Mouse (Mus musculus) NIH3T3 (cell line): ENCODE data around the gene Lpxn.

ENCODE experiments used
- DNase-seq: peaks from one replicate; pipeline ENCODE4 v3.0.0-alpha.2; 2012; ENCODE audit warnings: low read depth

Lpxn gene

DNA sequence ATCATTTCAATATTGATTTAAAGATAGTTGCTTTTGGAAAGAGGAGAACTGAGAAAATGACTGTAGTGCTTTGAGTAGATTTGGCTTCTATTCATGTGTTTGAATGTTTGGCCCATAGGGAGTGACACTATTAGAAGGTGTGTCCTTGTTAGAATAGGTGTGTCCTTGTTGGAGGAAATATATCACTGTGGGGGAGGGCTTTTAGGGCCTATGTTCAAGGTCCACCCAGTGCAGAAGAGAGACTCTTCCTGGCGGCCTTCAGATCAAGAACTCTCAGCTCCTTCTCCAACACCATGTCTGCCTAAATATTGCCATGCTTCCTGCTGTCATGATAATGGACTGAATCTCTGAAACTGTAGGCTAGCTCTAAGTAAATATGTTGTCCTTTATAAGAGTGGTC is 8.2 kb downstream of the Lpxn start:
- DNase-seq: no peak

DNA sequence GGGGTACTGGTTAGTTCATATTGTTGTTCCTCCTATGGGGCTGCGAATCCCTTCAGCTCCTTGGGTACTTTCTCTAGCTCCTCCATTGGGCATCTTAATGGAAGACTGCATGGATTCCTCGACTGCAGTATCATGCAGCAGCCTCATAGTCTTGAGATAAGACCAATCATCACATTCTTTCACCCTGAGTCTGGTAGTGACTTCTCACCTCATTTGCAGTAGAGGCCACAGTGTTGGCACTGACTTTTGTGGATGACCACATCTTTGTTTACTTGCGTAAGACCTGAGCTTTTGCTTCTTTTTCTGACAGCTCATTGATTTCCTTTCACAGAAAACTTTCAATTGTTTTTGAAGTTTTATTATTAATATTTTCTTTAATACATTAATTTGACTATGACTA is 9.7 kb downstream of the Lpxn start:
- DNase-seq: peak; percentile 74

DNA sequence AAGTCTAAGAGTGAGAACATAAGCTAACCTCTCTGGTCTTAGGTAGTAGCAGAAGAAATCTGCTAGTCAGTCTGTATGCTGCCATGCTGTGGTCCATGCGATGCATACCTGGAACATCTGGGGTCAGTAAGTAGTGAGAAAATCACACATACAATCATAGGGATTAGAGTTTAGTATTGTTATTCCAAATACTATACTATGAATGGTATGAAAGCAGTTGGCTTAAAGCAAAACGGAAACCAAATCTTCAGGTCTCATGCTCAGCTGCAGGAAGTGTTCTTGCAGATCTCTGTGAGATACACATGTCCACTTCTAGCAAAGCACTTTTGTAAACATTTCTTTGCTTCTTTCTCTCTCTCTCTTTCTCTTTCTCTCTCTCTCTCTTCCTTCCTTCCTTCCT is 10.2 kb downstream of the Lpxn start:
- DNase-seq: no peak

DNA sequence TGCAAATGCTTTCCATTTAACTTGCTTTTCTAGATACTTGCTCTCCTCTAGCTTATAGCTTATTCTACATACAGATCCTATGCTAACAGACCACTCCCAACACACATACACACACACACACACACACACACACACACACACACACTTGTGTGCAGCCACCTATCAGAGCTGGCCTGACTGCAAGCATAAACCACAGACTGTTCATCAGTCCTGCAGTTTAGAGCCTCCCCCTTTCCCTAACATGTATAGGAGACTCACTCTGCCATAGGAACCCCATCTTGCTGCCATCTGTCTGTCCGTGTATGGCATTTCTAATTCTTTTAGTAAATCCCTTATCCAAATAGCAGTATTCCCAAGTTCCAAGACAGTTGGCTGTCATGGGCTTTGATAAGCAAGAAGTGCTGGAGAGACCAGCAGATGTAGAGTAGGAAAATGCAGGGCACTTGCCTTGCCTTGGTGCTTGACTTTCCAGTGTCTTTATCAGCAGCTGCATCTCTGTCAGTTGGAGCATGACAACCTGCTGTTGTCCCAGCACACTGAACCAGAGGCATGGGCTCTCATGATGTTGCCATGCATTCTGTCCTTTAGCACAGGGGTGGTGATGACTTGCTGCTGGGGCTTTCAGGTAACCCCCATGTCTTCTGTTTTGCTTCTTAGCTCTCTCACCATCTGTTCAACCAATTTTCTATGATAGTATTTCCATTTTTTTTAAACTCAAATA is 16.8 kb downstream of the Lpxn start:
- DNase-seq: no peak

DNA sequence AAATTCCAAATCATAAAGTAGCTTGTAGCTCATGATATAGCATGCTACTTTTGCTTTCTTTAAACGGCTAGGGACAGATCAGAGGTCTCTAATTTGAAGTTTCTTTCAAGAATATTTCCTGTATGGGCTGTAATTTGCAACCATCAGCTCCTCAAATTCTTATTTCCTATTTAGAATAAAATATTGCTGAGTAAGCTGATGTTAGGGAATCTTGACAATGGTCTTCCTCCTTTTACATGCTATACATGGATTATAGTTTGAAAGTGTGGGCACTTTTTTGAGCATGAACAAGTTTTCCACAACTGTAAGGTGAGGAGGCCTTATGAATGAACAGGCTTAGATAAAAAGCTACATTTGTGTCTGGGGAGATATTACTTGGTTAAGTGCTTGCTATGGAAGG is 17.9 kb downstream of the Lpxn start:
- no peak for DNase-seq

DNA sequence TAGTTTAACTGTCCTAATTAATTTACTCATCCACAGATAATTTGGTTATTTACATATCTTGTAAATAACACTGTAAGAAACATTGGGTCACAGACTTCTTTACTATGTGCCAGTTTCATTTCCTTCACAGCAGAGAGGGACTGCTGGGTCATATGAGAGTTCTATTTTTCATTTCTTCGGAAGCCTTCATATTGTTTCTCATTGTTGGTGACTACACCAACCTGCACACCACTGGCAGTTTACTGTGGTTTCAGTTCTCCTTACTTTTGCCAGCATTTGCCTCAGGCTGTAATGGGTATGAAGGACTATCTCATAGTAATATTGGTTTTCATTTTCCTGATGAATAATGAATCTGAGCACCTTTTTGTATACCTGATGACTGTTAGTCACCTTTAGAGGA is 22.5 kb downstream of the Lpxn start:
- no peak for DNase-seq

DNA sequence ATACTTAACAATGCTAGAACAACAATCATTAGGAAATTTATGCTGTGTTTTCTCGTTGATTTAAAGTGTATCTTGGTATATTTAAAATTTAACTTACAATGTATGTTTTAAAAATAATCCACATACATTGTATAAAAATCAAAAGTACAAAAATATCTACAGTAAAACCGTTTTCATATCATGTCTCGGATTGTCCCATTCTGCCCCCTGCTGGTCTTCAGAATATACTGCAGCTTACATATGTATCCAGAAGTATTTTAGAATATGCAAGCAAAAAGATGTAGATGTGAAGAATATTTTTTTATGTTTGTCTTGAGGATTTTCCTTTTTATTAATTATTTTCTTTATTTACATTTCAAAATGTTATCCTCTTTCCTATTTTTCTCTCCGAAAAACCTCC is 24.4 kb downstream of the Lpxn start:
- DNase-seq: peak; percentile 85

DNA sequence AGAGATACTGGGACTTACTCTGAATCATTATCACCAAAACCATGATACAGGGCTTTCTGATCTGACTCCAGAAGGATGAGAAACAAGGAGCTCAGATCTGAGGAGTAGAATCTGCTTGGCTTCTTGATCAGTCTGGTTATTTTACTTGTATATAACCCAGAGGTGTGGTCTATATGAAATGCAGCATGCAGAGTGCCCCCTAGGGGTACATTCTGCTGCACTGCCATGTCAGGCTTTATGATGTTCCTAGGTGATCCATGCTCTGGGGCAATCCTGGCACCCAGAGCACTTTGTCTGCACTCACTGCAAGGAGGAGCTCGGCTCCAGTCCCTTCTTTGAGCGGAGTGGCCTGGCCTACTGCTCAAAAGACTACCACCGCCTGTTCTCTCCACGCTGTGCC is 28.6 kb downstream of the Lpxn start:
- DNase-seq: peak; percentile 43

DNA sequence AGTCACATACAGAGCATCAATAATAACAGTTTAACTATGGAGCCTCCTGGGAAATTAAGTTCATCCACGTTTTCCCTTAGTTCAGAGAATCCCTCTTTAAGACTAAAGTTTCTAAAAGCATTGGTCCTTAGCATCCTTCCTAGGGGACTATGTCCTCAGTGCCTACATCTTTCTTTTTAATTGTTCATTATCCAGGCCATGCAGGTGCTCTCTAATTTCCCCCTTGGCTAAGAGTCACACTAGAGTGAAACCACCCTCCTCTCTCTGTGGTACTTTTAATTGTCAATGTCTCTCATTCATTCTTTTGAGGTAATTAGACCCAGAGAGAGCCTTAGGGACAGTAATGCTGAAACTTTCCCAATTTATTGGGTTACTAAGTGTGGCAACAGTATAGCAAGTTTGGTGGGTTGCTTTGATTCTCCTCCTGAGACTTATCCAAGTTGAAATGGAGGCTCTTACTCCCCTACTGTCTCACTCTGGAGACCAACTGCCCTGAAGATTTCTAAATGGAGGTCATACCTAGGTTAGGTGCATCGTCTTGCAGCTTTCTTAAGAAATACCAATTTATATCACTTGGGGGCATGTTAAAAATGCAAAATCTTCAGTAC is 34.9 kb downstream of the Lpxn start:
- DNase-seq: no peak

DNA sequence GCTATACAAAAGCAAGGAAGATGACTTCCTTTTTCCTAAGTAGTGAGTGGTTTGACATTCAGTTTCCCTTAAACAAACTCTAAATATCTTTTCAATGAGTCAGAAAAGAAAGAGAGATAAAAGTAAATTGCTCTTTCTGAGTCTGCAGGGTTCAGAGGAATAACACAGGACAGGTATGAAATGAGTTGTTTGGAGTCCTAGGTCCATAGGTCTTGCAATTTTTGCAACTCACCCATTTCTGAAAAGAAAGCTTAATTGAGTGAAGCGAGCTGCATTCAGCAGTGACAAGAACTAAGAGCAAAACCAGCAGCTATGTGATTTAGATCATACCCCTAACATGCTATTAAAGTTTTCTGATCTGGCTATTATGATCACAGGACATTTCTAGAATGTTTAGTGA is 35.6 kb downstream of the Lpxn start:
- DNase-seq: no peak

DNA sequence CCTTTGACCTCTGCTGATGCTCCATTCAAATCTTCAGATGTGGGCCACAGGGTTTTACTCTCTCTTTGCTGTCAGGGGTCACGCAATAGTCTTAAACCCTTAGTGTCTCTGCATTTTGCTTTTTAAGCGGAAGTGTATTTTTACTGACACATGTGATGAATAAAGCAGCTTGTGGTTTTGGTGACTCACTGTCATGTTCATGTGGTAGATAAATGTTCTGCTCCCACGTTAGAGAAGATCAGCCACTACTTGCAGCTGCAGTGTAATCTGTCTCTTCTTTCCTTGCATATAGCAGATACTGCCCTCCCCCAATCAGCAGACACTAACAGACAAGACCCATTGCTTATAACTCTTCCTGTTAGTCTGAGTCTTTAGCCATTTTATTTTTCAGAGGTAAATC is 37.6 kb downstream of the Lpxn start:
- peak; percentile 75 for DNase-seq

DNA sequence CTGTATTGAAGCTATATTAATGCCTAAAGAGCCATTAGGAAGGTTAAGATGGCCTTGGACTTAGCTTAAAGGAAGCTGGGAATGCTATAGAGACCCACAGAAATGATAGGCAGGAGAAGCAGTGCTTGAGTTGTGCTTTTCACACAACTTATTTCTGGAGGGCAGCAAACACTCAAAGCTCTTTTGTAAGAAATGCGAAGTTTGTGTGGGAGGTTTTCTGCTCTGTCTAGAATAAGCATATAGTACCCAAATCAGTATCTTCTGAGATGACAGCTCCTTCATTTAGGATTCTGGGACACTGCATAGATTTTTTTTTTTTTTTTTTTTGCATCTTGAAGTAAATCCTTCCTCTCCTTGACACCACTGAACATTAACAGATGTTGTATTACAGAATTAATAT is 42.5 kb downstream of the Lpxn start:
- no peak for DNase-seq

DNA sequence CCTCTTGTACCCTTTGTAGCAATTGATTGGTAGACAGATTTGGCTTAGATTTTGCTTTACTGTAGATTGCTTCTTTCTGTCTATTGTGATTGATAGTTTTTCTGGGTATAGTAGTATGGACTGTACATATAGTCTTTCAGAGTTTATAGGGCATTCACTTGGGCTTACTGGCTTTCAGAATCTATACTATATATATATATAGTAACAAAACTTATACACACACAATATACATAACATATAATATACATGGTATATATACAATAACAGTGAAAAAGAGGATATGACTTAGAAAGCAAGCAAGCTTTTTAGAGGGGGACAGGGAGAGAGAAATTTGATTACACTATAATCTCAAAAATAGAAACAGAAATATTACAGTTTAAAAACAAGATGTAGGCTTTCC is 50.4 kb downstream of the Lpxn start, which contains the start of gene Gm5244:
Gene Gm5244, plus strand, starts transcription at position 301 of the 400 bp plus-strand sequence.
- DNase-seq: no peak

DNA sequence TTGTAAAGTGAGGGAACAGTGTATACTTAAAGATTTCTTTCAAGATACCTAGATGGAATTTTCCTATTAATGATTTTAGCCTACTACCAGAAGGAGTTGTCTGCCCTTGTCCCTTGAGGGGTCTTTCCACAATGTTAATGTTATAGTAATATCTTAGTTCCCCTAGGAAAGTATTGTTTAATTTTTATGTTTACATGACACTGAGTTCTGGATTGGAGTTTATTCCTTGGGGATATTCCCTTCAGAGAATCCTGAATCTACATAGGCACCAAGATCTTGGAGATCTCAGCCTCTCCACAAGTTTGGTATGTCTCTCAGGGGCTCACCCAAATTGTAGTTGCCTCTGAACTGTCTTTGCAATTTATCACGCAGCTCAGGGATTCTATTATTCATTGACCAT is 61.0 kb downstream of the Lpxn start, which contains the start of gene Olfr1444:
Gene Olfr1444, plus strand, starts transcription at position 301 of the 400 bp plus-strand sequence.
- DNase-seq: no peak
